Mouse (Mus musculus) spleen, postnatal 0 days (tissue): Measurements from ENCODE around the gene Hoga1. TPM values are rescaled to one million over a fixed set of nuclear protein-coding genes. Genes with fewer than 3 reads are reported as not detected.

Experiments
- polyA plus RNA-seq: library from polyadenylated mRNA; unstranded; fragments of >200 nt; fragmentation: Nextera tagmentation; extraction: Ambion mirVana; gene quantifications from 2 replicates; pipeline ENCODE4 v1.2.1, GENCODE M21; 2015

Hoga1 gene
- polyA plus RNA-seq = 0.81 and 1.1 TPM in 2 replicates

GRCm38 (mm10) chr19:42045269-42046102 lies at the start of gene Hoga1:
TSS of gene Hoga1 (plus strand) at chr19:42045610.

GRCm38 (mm10) chr19:42035456-42036248 lies 9.8 kb upstream of the Hoga1 start, which contains the start of gene Ankrd2:
TSS of gene Ankrd2 (plus strand) at chr19:42036000.

GRCm38 (mm10) chr19:42051948-42052347 lies 6.5 kb downstream of the Hoga1 start, which contains the start of gene 4933411K16Rik:
TSS of gene 4933411K16Rik (plus strand) at chr19:42052248.

GRCm38 (mm10) chr19:42086166-42086565 lies 40.8 kb downstream of the Hoga1 start, which contains the start of gene Morn4:
TSS of gene Morn4 (minus strand) at chr19:42086357.

GRCm38 (mm10) chr19:42089748-42090595 lies 44.6 kb downstream of the Hoga1 start, which contains the start of gene Pi4k2a:
TSS of gene Pi4k2a (plus strand) at chr19:42090470.

Other genes with a start within 250 kb of the Hoga1 start
- 29.4 and 29.5 TPM in 2 replicates for gene Arhgap19, start 243.6 kb upstream of the Hoga1 start, polyA plus RNA-seq
- gene Frat1, start 215.6 kb upstream of the Hoga1 start, polyA plus RNA-seq = 24.6 and 25.8 TPM in 2 replicates
- 11.7 and 12.3 TPM in 2 replicates for gene Frat2, start 197.5 kb upstream of the Hoga1 start, polyA plus RNA-seq
- 8.0 TPM in 2 replicates for gene Rrp12, start 149.4 kb upstream of the Hoga1 start, polyA plus RNA-seq
- gene Pgam1, start 133.7 kb upstream of the Hoga1 start, polyA plus RNA-seq = 136 and 152 TPM in 2 replicates
- 65.5 and 67.9 TPM in 2 replicates for gene Exosc1, start 112.2 kb upstream of the Hoga1 start, polyA plus RNA-seq
- 43.8 and 46.1 TPM in 2 replicates for gene Zdhhc16, start 112.1 kb upstream of the Hoga1 start, polyA plus RNA-seq
- gene Mms19, start 64.5 kb upstream of the Hoga1 start, polyA plus RNA-seq = 12.9 and 18.3 TPM in 2 replicates
- 6.5 and 9.7 TPM in 2 replicates for gene Ubtd1, start 63.8 kb upstream of the Hoga1 start, polyA plus RNA-seq
- 5.4 and 6.2 TPM in 2 replicates for gene Ankrd2, start 9.6 kb upstream of the Hoga1 start, polyA plus RNA-seq
- not detected in 2 replicates for gene 4933411K16Rik, start 6.6 kb downstream of the Hoga1 start, polyA plus RNA-seq
- gene Morn4, start 40.7 kb downstream of the Hoga1 start, polyA plus RNA-seq = 2.3 and 3.6 TPM in 2 replicates
- gene Pi4k2a, start 44.9 kb downstream of the Hoga1 start, polyA plus RNA-seq = 9.6 and 12.5 TPM in 2 replicates
- 5.9 and 10.2 TPM in 2 replicates for gene Avpi1, start 83.4 kb downstream of the Hoga1 start, polyA plus RNA-seq
- gene Marveld1, start 101.8 kb downstream of the Hoga1 start, polyA plus RNA-seq = 4.2 and 6.5 TPM in 2 replicates
- 15.9 and 17.4 TPM in 2 replicates for gene Zfyve27, start 118.3 kb downstream of the Hoga1 start, polyA plus RNA-seq
- gene Sfrp5, start 156.6 kb downstream of the Hoga1 start, polyA plus RNA-seq = not detected in 2 replicates
- gene Golga7b, start 202.0 kb downstream of the Hoga1 start, polyA plus RNA-seq = not detected in 2 replicates